ENCODE assay signal across 19 mouse cellular contexts in the genomic region with DNA sequence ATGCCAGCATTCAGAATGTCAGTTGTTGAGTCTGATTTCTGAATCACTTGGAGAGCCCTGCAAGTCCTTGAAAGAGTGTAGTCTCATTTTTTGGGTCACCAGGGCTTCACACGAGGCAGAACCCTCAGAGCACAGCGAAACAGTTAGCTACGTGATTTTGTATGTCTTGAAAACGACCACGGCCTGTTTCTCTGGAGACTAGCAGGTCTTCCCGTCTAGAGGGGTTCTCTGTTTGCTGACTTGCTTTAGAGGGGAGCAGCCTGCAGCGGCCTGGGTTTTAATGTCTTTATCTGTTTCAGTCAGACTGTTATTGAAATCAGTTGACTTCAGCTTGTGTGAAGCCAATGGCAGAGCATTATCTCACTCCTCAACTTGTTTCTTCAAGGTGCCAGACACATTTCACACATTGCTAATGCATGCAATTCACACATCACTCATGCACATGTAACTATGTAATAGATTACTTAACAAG. TPM values are rescaled to one million over a fixed set of nuclear protein-coding genes. Genes with fewer than 3 reads are reported as not detected.
DNase-seq lines count a peak whose midpoint lies in the region; ATAC-seq lines count a peak whose summit lies in the region.
"Had no signal": no experiment of that assay in that cellular context is flagged by ENCODE, and none has a peak within 500 bp of the region (broad histone marks: within the 10 kb centered on the region; RNA-seq: fewer than 3 reads in every experiment).

No protein-coding gene starts in this region.

- H3K4me1 ChIP-seq in liver, embryonic 13.5 days (replicated peaks) = peaks cover 72% of the 10 kb centered on the region

- H3K9me3 ChIP-seq in liver, embryonic 13.5 days (replicated peaks) = no peaks in the 10 kb centered on the region
- H3K9me3 ChIP-seq: limb, embryonic 12.5 days; midbrain, embryonic 13.5 days; neural tube, embryonic 12.5 days had no signal

- peak overlapping the region; percentile 33; the same call in 1 of the 2 replicates for H3K4me2 ChIP-seq in liver, embryonic 13.5 days
- H3K4me2 ChIP-seq: limb, embryonic 12.5 days; lung, embryonic 14.5 days; midbrain, embryonic 13.5 days; neural tube, embryonic 12.5 days had no signal

- H3K36me3 ChIP-seq in liver, embryonic 13.5 days = no peaks in the 10 kb centered on the region
- H3K36me3 ChIP-seq: midbrain, embryonic 13.5 days; neural tube, embryonic 12.5 days had no signal

- DNase-seq in adrenal gland, adult 2 months = peak; percentile 55
- DNase-seq in adrenal gland, adult 18-20 months (ENCODE audit: low spot score in 2 of 2) = no peak
- peak; percentile 67 for DNase-seq in heart, adult 11 months
- DNase-seq in heart, adult 8-10 months (ENCODE audit: low spot score) = no peak
- peak; percentile 44 for DNase-seq in liver, embryonic 13.5 days
- no peak for DNase-seq in MN1 (ENCODE audit: low spot score)
- DNase-seq in thymus, adult 18-20 months = no peak
- DNase-seq: cerebellum, adult 2 months; cerebellum, postnatal 36 days; gastrocnemius, postnatal 14 days; lung, embryonic 14.5 days; right cerebral cortex, adult 18-20 months had no signal

- peak overlapping the region; percentile 12 for H3K9ac ChIP-seq in liver, embryonic 13.5 days
- H3K9ac ChIP-seq: limb, embryonic 12.5 days; lung, embryonic 14.5 days; midbrain, embryonic 13.5 days; neural tube, embryonic 12.5 days had no signal

- H3K27ac ChIP-seq in liver, embryonic 13.5 days = peak overlapping the region; percentile 80
- H3K27ac ChIP-seq: hindbrain, postnatal 0 days; limb, embryonic 12.5 days; macrophage; midbrain, embryonic 13.5 days; neural tube, embryonic 12.5 days had no signal

- no peak overlapping the region for H3K4me3 ChIP-seq in liver, embryonic 13.5 days (replicated peaks)
- H3K4me3 ChIP-seq: limb, embryonic 12.5 days; midbrain, embryonic 13.5 days; neural tube, embryonic 12.5 days had no signal

- H3K27me3 ChIP-seq in liver, embryonic 13.5 days = no peaks in the 10 kb centered on the region
- H3K27me3 ChIP-seq: limb, embryonic 12.5 days; midbrain, embryonic 13.5 days had no signal

- WGBS in liver, embryonic 13.5 days (ENCODE audit: insufficient replicate concordance) = 38% methylated on average over 7 of the region's 7 CpGs

- ATAC-seq in liver, embryonic 13.5 days (ENCODE audit: low read depth) = peak; percentile 86
- ATAC-seq in megakaryocyte-erythroid progenitor cell, adult 5-6 weeks (replicated peaks; ENCODE audit: low FRiP score, low TSS enrichment, poor library complexity, severe bottlenecking) = peak; percentile 84
- ATAC-seq: hindbrain, postnatal 0 days; intestine, postnatal 0 days; midbrain, embryonic 13.5 days had no signal

RNA-seq across cellular contexts. Expression of a gene that starts 58.6 kb away (rescaled TPM):
- 1 to 10 TPM; 4.0 to 4.4 TPM for total RNA-seq in adrenal gland, adult 2 months (2021)
- polyA plus RNA-seq in adrenal gland, adult 2 months (2012; rRNA removed) = 0.42 and 0.45 TPM in 2 replicates
- 1 to 10 TPM; 2.1 to 3.5 TPM for total RNA-seq in adrenal gland, adult 18-20 months (2021)
- total RNA-seq in heart, adult 8-10 months (2022) = 1 to 10 TPM; 2.9 to 7.0 (median 5.4) TPM
- 4.4 and 6.5 TPM in 2 replicates for polyA plus RNA-seq in liver, embryonic 13.5 days (2015; fragmentation: Nextera tagmentation; extraction: Ambion mirVana)
- 6.3 and 6.4 TPM in 2 replicates for total RNA-seq in megakaryocyte-erythroid progenitor cell, adult 5-6 weeks (2014; fragmentation: Nextera tagmentation)
- total RNA-seq in megakaryocyte-erythroid progenitor cell, adult 5-6 weeks (2017) = 16.2 and 18.6 TPM in 2 replicates

Comparison
In these comparisons a context has a peak if more than half of its experiments do, and no peak if none do; other contexts are left out.
1. DNase-seq: peak in adrenal gland, adult 2 months (single experiment), heart, adult 11 months (single experiment) and liver, embryonic 13.5 days (single experiment); none in adrenal gland, adult 18-20 months (0 of 2), heart, adult 8-10 months (single experiment), MN1 (single experiment) and thymus, adult 18-20 months (0 of 2).